Mouse (Mus musculus): ENCODE measurements around the gene Nucb1. TPM values are rescaled to one million over a fixed set of nuclear protein-coding genes. Genes with fewer than 3 reads are reported as not detected.

Gene Nucb1
- 102 and 106 TPM in 2 replicates for polyA plus RNA-seq (2016; fragmentation: Nextera tagmentation; extraction: Ambion mirVana)

DNA sequence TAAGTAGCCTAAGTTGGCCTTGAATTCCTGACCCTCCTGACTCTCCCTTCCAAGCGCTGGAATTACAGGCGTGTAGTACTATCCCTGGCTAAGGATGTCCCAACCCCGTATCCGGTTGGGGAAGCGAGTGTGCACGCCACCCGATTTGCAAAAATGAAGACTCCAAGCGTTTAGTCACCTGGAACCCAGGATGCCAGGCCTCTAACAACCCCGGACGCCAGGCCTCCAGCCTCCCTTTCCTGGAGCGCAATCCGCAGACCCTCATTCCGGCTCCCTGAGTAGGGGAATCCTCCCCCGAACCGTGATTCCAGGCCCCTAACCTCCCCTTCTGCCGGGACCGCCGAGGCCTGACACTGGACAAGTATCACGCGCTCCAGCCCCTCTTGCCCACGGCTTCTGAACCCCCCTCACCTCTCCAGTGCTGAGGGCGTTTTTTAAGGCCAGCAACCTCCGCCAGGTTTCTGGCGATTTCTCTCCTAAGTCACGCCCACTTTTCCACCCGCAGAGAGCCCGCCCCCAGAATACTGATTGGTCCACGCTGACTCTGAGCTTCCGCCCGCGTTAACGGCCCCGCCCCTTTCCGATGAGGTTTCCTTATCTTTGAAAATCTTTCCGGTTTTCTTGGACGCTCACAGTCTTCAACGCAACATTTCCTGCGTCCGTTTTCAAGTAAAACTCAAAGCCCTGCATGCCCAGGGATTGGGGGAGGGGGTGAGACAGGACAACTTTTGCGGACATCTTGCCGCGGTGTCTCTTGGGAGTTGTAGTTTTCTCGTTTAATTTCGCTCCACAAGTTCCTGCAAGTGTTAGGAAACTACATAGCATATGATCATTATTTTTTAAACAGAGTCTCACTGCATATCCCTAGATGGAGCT lies at the start of gene Nucb1:
TSS of gene Nucb1 (minus strand) at position 495 of the 876 bp plus-strand sequence.
- H3K9me3 ChIP-seq = no peaks in the 10 kb centered on the region
- H3K4me1 ChIP-seq = peaks cover 14% of the 10 kb centered on the region
- H3K27ac ChIP-seq (replicated peaks) = peak within 1 kb of the TSS; percentile 85
- under 1% methylated on average over 44 of the region's 44 CpGs for WGBS
- peak within 1 kb of the TSS; percentile 77 for H3K4me3 ChIP-seq
- peak within 1 kb of the TSS; percentile 80 for H3K4me2 ChIP-seq (replicated peaks)
- H3K9ac ChIP-seq (replicated peaks) = peak within 1 kb of the TSS; percentile 87
- ATAC-seq (ENCODE audit: low FRiP score, low read depth) = peak; percentile 91
- H3K27me3 ChIP-seq = no peaks in the 10 kb centered on the region
- H3K36me3 ChIP-seq = peaks cover 15% of the 10 kb centered on the region

DNA sequence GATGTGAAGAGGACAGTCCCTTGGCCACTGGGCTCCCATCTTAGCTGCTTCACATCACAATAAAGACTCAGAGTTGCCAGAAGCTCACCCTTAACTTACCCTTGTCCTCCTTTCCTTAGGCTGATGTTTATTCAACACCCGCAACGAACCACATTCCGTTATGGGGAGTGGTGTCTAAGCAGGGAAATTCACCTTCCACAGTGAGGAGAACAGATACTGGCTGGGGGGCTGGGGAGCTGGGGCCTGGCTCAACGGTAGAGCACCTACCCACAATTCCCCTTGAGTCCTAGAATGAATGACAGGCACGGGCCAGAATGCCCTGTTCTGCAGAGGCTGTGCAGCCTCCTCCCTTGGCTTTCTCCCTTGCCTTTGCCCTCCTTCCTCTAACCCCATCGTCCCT lies 48.7 kb upstream of the Nucb1 start:
- Histone ChIP-seq H3K27ac (replicated peaks) (no peak overlapping the region), H3K9ac (replicated peaks) (no peak overlapping the region), H3K9me3 (no peaks in the 10 kb centered on the region), H3K36me3 (no peaks in the 10 kb centered on the region), H3K27me3 (peaks cover 14% of the 10 kb centered on the region), H3K4me2 (replicated peaks) (no peak overlapping the region), H3K4me3 (no peak overlapping the region), H3K4me1 (no peaks in the 10 kb centered on the region)
- WGBS = 56% methylated on average over 6 of the region's 6 CpGs
- ATAC-seq (ENCODE audit: low FRiP score, low read depth) = no peak

DNA sequence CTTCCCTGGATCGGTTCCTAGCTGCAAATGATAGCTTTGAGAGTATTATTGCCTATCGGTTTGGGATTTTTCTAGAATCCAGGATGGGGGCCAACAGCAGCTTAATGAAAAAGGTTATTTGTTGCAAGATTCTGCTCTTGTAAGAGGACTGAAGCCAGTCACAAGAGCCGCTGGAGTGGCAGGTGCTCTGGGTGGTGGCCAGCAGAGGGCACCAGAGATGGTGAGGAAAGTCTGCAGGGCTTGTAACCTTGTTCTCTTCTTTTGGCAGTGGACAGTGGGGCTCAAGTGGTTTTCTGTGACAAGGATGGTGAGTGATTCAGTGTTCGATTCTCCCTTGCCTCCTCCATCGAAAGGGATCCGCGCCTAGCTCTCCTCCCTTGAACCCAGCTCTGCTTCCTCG lies 45.6 kb upstream of the Nucb1 start:
- H3K9ac ChIP-seq (replicated peaks) = no peak overlapping the region
- 24% methylated on average over 8 of the region's 8 CpGs for WGBS

DNA sequence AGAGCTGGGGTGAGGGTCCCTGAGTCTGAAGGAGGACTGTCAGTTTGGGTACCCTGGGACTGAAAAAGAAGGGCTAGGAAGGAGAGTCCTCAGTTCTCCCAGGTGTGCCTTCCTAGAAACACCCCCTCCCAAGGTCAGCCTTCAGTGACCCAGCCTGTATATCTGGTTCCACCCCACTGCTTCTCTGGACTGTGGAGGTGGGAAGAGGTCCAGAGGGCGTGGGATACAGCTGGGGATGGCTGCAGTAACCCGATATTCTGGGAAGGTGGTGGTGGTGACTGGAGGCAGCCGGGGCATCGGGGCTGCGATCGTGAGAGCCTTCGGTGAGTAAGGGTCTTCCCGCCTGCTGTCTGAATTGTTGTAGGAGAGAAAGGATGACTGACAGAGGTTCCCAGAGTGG lies 44.5 kb upstream of the Nucb1 start, which contains the start of gene Hsd17b14:
TSS of gene Hsd17b14 (plus strand) at position 150 of the 400 bp plus-strand sequence.
- Histone ChIP-seq H3K36me3 (no peaks in the 10 kb centered on the region), H3K4me2 (replicated peaks) (no peak within 1 kb of the TSS), H3K27ac (replicated peaks) (no peak within 1 kb of the TSS), H3K27me3 (no peaks in the 10 kb centered on the region; the same call in 1 of the 2 replicates), H3K9me3 (no peaks in the 10 kb centered on the region), H3K4me1 (no peaks in the 10 kb centered on the region), H3K4me3 (no peak within 1 kb of the TSS), H3K9ac (replicated peaks) (no peak within 1 kb of the TSS)
- no peak for ATAC-seq (ENCODE audit: low FRiP score, low read depth)
- 42% methylated on average over 8 of the region's 8 CpGs for WGBS

More for the DNA sequence above, 45.6 kb upstream of the Nucb1 start:
- H3K4me3 ChIP-seq = no peak overlapping the region
- peaks cover 6% of the 10 kb centered on the region for H3K27me3 ChIP-seq
- no peak overlapping the region for H3K27ac ChIP-seq (replicated peaks)
- ATAC-seq (ENCODE audit: low FRiP score, low read depth) = no peak
- H3K4me2 ChIP-seq (replicated peaks) = no peak overlapping the region
- no peaks in the 10 kb centered on the region for H3K36me3 ChIP-seq
- no peaks in the 10 kb centered on the region for H3K9me3 ChIP-seq
- no peaks in the 10 kb centered on the region for H3K4me1 ChIP-seq

DNA sequence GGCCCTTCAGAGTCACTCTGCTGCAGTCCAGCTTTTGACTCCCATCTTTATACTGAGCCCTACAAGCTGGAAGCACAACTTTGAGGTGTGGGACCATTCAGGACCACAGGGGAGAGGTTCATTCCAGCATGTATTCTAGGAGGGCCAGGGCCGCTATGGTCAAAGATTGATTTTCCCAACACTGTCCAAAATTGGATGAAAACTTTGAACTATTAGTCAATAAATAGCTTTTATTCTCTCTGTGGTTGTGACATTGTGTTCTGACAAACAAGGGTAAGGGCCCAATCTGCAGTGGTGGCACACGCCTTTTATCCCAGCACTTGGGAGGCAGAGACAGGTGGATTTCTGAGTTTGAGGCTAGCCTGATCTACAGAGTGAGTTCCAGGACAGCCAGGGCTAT lies 43.8 kb upstream of the Nucb1 start:
- Histone ChIP-seq H3K27ac (replicated peaks) (no peak overlapping the region), H3K4me2 (replicated peaks) (no peak overlapping the region)
- ATAC-seq (ENCODE audit: low FRiP score, low read depth) = no peak

DNA sequence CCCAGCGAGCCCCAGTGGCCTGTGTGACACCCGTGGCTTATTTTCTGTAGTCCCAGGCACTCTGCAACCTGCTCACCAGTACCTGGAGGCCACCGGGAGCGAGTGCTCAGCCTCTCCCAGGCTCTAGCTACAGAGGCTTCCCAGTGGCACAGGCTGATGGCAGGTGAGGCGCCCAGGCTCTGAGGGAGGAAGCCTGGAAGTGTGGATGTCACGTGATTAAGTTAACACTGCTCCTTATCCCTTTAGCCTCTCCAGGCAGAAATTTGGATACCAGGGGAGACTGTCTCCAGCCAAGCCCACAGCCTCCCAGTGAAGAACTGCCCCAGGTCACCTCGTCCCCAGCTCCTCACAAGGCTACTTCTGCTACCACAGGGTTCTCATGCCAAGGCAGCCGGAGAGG lies 43.3 kb upstream of the Nucb1 start:
- 72% methylated on average over 8 of the region's 8 CpGs for WGBS
- Histone ChIP-seq H3K9ac (replicated peaks) (no peak overlapping the region), H3K4me3 (no peak overlapping the region), H3K4me2 (replicated peaks) (no peak overlapping the region), H3K27me3 (no peaks in the 10 kb centered on the region; the same call in 1 of the 2 replicates), H3K4me1 (no peaks in the 10 kb centered on the region), H3K9me3 (no peaks in the 10 kb centered on the region), H3K36me3 (no peaks in the 10 kb centered on the region), H3K27ac (replicated peaks) (no peak overlapping the region)
- ATAC-seq (ENCODE audit: low FRiP score, low read depth) = no peak

More for the DNA sequence above, 43.8 kb upstream of the Nucb1 start:
- H3K36me3 ChIP-seq = no peaks in the 10 kb centered on the region
- no peak overlapping the region for H3K9ac ChIP-seq (replicated peaks)
- no peaks in the 10 kb centered on the region; the same call in 1 of the 2 replicates for H3K27me3 ChIP-seq
- WGBS = 85% methylated on average over 2 of the region's 2 CpGs
- H3K9me3 ChIP-seq = no peaks in the 10 kb centered on the region
- no peak overlapping the region for H3K4me3 ChIP-seq
- H3K4me1 ChIP-seq = no peaks in the 10 kb centered on the region

DNA sequence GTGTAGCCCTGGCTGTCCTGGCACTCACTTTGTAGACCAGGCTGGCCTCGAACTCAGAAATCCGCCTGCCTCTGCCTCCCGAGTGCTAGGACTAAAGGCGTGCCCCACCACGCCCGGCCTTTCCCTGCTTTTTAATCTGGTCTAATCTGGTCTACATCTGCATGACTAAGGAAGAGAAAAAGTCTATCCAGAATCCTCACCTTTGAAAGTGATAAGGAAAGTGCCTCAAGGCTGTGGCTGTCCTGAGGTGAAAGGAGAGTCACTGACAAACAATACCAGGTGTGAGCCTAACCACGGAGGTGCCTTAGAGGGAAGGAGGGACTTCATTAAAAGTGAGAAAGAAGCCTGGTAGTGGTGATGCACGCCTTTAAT lies 41.3 kb upstream of the Nucb1 start:
- H3K9me3 ChIP-seq = no peaks in the 10 kb centered on the region
- WGBS = 85% methylated on average over 8 of the region's 8 CpGs
- no peaks in the 10 kb centered on the region for H3K36me3 ChIP-seq
- no peak overlapping the region for H3K9ac ChIP-seq (replicated peaks)
- H3K27me3 ChIP-seq = no peaks in the 10 kb centered on the region
- H3K27ac ChIP-seq (replicated peaks) = no peak overlapping the region
- no peak for ATAC-seq (ENCODE audit: low FRiP score, low read depth)
- no peaks in the 10 kb centered on the region for H3K4me1 ChIP-seq
- H3K4me2 ChIP-seq (replicated peaks) = no peak overlapping the region
- no peak overlapping the region for H3K4me3 ChIP-seq

DNA sequence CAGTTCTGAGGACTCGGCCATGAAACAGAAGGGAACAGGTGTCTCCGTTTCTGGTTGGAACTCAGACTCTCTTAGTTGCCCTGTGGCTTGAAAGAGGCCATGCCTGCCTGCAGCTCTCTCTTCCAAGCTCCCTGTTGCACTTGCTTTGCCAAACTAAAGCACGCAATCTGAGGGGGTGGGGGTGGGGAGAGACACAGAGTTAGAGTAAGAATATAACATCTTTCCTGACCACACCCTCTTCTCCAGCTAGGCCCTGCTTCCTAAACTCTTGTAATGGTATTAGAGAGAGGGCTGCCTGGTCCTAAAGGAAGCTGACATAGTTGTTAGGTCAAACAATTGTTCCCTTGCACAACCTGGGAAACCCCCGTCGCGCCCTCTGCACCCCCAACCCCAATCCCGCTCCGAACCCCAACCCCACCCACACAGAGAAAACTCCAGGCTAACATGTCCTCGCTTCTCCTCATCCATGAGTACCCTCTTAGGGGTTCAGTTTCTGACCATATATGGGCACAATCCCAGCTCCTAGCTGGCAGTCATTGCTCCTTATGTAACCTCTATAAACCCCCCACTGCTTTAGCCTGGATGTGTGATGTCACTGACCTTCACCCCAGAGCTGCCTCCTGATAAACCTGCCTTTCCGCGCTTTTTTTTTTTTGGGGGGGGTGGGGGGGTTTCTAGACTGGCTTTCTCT lies 40.8 kb upstream of the Nucb1 start:
- Histone ChIP-seq H3K9me3 (no peaks in the 10 kb centered on the region), H3K4me3 (no peak overlapping the region), H3K27me3 (no peaks in the 10 kb centered on the region), H3K4me2 (replicated peaks) (no peak overlapping the region), H3K4me1 (no peaks in the 10 kb centered on the region), H3K36me3 (no peaks in the 10 kb centered on the region), H3K9ac (replicated peaks) (peak overlapping the region; percentile 20; the same call in 1 of the 2 replicates), H3K27ac (replicated peaks) (no peak overlapping the region)
- no peak for ATAC-seq (ENCODE audit: low FRiP score, low read depth)
- WGBS = 84% methylated on average over 11 of the region's 11 CpGs

DNA sequence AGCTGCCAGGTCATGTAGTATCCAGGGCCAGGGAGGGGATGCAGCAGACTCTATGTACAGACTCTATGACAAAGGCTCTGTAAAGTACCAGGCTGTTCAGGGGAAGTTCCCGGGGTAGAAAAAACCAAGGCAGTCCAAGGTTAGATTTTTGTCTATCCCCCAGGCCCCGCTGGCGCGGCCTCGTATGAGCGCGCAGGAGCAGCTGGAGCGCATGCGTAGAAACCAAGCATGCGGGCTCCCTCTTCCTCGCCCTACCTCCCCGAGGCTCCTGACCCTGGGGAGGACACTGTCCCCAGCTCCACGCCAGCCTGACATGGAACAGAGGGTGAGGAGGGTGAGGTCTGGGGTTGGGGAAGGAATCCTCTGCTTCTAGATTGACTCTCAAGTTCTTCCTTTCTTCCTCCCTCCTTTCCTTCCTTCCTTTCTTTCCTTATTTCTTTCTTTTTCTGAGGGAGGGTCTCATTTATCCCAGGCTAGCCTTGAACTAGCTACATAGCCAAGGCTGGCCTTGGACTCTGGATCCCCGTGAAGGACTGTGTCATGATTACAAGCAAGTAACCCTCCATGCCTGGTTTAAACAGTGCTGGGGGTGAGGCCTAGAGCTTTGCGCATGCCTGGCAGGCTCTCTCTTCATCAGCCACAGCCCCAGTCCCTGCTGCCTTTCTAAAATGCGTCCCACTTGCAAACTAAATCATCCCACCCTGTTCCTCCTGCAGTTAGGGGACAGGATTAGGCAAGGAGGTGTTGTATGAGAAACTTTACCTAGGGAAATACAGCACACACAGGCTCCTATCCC lies 39.6 kb upstream of the Nucb1 start:
- 85% methylated on average over 16 of the region's 16 CpGs for WGBS

DNA sequence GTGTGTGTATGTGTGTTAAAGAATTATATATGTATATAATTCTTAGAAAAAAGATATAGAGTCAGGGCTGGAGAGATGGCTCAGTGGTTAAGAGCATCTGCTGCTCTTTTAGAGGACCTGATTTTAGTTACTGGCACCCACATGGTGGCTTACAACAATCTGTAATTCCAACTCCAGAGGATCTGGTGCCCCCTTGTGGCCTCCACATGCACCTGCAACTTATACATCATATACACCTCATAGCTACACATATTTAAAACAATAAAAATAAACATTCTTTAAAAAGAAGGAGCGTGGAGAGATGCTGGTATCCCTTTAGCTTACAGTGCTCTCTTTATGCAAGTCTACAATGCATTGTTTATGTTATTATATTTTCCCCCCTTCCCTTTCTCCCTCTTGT lies 34.3 kb upstream of the Nucb1 start:
- no peak for ATAC-seq (ENCODE audit: low FRiP score, low read depth)
- no peaks in the 10 kb centered on the region for H3K27me3 ChIP-seq
- H3K36me3 ChIP-seq = no peaks in the 10 kb centered on the region
- no peak overlapping the region for H3K9ac ChIP-seq (replicated peaks)
- WGBS = 78% methylated on average over 1 of the region's 1 CpGs
- H3K4me2 ChIP-seq (replicated peaks) = no peak overlapping the region
- no peak overlapping the region for H3K4me3 ChIP-seq
- H3K9me3 ChIP-seq = peaks cover 3% of the 10 kb centered on the region; the same call in 1 of the 2 replicates
- H3K27ac ChIP-seq (replicated peaks) = no peak overlapping the region
- H3K4me1 ChIP-seq = no peaks in the 10 kb centered on the region

More for the DNA sequence above, 39.6 kb upstream of the Nucb1 start:
- Histone ChIP-seq H3K27ac (replicated peaks) (no peak overlapping the region), H3K36me3 (no peaks in the 10 kb centered on the region), H3K4me2 (replicated peaks) (no peak overlapping the region), H3K4me3 (no peak overlapping the region), H3K9me3 (no peaks in the 10 kb centered on the region), H3K9ac (replicated peaks) (no peak overlapping the region), H3K4me1 (no peaks in the 10 kb centered on the region), H3K27me3 (no peaks in the 10 kb centered on the region)
- ATAC-seq (ENCODE audit: low FRiP score, low read depth) = no peak

DNA sequence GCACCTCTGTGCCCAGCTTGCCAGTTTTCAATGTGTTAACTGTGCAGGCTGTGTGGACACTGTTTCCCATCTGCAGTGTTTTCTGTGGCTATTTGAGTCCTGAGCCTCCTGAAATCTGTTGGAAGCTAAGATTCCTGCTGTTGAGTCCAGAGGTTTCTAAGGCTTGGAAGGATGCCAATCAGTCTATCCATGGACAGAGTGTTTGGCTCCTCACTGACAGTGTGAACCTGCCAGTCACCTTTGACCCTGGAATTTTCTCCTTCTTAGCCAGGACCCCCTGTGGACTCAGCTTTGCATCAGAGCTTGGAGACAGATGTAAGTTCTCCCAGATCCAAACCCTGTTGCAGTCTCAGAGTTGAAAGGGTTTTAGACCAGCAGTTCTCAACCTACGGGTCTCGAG lies 30.0 kb upstream of the Nucb1 start:
- ATAC-seq (ENCODE audit: low FRiP score, low read depth) = no peak
- Histone ChIP-seq H3K4me1 (peaks cover 13% of the 10 kb centered on the region), H3K27me3 (no peaks in the 10 kb centered on the region), H3K9me3 (peaks cover 3% of the 10 kb centered on the region; the same call in 1 of the 2 replicates), H3K27ac (replicated peaks) (no peak overlapping the region), H3K4me3 (no peak overlapping the region), H3K4me2 (replicated peaks) (no peak overlapping the region), H3K9ac (replicated peaks) (no peak overlapping the region), H3K36me3 (no peaks in the 10 kb centered on the region)
- 69% methylated on average over 2 of the region's 2 CpGs for WGBS

Data from midbrain, embryonic 12.5 days (tissue).